Mouse (Mus musculus) heart, postnatal 0 days (tissue): ENCODE measurements around the gene Cited2. TPM values are rescaled to one million over a fixed set of nuclear protein-coding genes. Genes with fewer than 3 reads are reported as not detected.
A peak's percentile ranks its signal among the peaks of the same experiment; 100 is the strongest.

ENCODE experiments used
- ATAC-seq: fragments of 200-750 bp; cut with Nextera tagmentation; 2 replicates; pipeline ENCODE4 v1.8.0; 2017; ENCODE audit warnings: low read depth, moderate number of reproducible peaks, moderate library complexity; ENCODE audit not compliant: insufficient read depth
- DNase-seq: peaks from one replicate; pipeline ENCODE4 v3.0.0-alpha.2; 2016; ENCODE audit warnings: low spot score
- H3K27ac ChIP-seq: fragments of 300-500 bp; sonication (generic); 2 replicates; pipeline ENCODE4 v1.5.1; 2014; ENCODE audit warnings: low read depth, mild to moderate bottlenecking
- H3K27me3 ChIP-seq: fragments of 300-500 bp; sonication (generic); 2 replicates; pipeline ENCODE4 v1.6.1; 2014; ENCODE audit warnings: low read length, mixed read lengths; ENCODE audit not compliant: control insufficient read depth, insufficient read depth
- H3K36me3 ChIP-seq: fragments of 300-500 bp; sonication (generic); replicated peaks from 2 replicates; pipeline ENCODE4 v1.6.1; 2014; ENCODE audit warnings: low read length, mixed read lengths; ENCODE audit not compliant: control insufficient read depth, insufficient read depth
- H3K4me1 ChIP-seq: fragments of 300-500 bp; sonication (generic); 2 replicates; pipeline ENCODE4 v1.6.1; 2014; ENCODE audit warnings: antibody characterized with exemption; ENCODE audit not compliant: control insufficient read depth, insufficient read depth
- H3K4me2 ChIP-seq: fragments of 300-500 bp; sonication (generic); 2 replicates; pipeline ENCODE4 v1.6.1; 2014; ENCODE audit warnings: low read depth, mild to moderate bottlenecking, low read length, moderate library complexity
- H3K4me3 ChIP-seq: fragments of 300-500 bp; sonication (generic); 2 replicates; pipeline ENCODE4 v1.5.1; 2014; ENCODE audit warnings: low read depth, low read length
- H3K9ac ChIP-seq: fragments of 300-500 bp; sonication (generic); replicated peaks from 2 replicates; pipeline ENCODE4 v1.6.1; 2014; ENCODE audit warnings: low read depth, low read length, mixed read lengths
- H3K9me3 ChIP-seq: fragments of 300-500 bp; sonication (generic); replicated peaks from 2 replicates; pipeline ENCODE4 v1.6.1; 2016; ENCODE audit warnings: low read length; ENCODE audit not compliant: control insufficient read depth
- CTCF ChIP-seq: IDR thresholded peaks from 2 replicates; pipeline ENCODE4 v1.5.1; 2016; ENCODE audit warnings: antibody characterized with exemption, control low read depth, low read depth
- EP300 ChIP-seq: IDR thresholded peaks from 2 replicates; pipeline ENCODE4 v1.6.1; 2016; ENCODE audit warnings: antibody characterized with exemption, low read depth
- WGBS: fragments of 180-500 bp; shearing (Covaris S2); extraction: QIAGEN DNeasy Blood & Tissue Kit; methylation state at CpG from one replicate; pipeline ENCODE4 v1.1.7; 2014; 5-methylcytosine and 5-hydroxymethylcytosine counted together
- polyA plus RNA-seq: library from polyadenylated mRNA; unstranded; fragments of >200 nt; fragmentation: Nextera tagmentation; extraction: Ambion mirVana; gene quantifications from 2 replicates; pipeline ENCODE4 v1.2.1, GENCODE M21; 2015
- total RNA-seq: library from RNA; depleted of rRNA; stranded (reverse); fragments of >200 nt; gene quantifications from 2 replicates; pipeline ENCODE4 v1.2.3, GENCODE M21; 2014; ENCODE audit warnings: low replicate concordance

Cited2 gene
- total and polyA plus RNA-seq, 2 experiments from 2014 or later, result 15.8 to 57.6 TPM

GRCm38 (mm10) chr10:17727926-17728279 is 4.9 kb downstream of the Cited2 start:
- TF ChIP-seq CTCF (peak; percentile 59), EP300 (no peak)
- Histone ChIP-seq H3K9me3 (no peaks in the 10 kb centered on the region), H3K9ac (no peak overlapping the region), H3K27ac (peak overlapping the region; percentile 80), H3K36me3 (no peaks in the 10 kb centered on the region), H3K4me1 (peaks cover 21% of the 10 kb centered on the region), H3K4me2 (peak overlapping the region; percentile 49), H3K4me3 (no peak overlapping the region), H3K27me3 (no peaks in the 10 kb centered on the region)
- ATAC-seq, result no peak
- peak; percentile 87 for DNase-seq
- WGBS, result 13% methylated on average over 5 of the region's 5 CpGs

DNA sequence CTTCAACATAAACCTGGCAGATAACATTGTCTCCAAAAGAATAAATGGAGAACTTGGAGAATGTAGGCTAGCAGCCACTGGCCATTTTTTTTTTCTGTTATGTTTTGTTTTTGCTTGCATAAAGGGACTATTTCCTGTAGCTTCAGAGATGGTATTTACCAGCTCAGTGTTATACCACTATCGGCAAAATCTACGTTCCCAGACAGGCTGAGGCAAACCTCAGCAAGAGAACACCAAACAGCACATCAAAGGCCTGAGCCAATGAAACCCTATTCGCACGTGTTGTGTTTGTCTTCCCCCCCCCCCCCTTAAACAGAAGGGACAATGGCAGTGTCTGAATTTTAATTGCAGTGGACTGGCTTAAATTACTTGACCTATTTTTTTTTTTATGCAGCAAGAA is 5.7 kb downstream of the Cited2 start:
- Histone ChIP-seq H3K4me1 (peaks cover 21% of the 10 kb centered on the region), H3K36me3 (no peaks in the 10 kb centered on the region), H3K9me3 (no peaks in the 10 kb centered on the region), H3K4me2 (no peak overlapping the region), H3K4me3 (no peak overlapping the region), H3K9ac (no peak overlapping the region), H3K27me3 (no peaks in the 10 kb centered on the region), H3K27ac (no peak overlapping the region)
- ATAC-seq, result no peak
- DNase-seq, result no peak
- WGBS, result 49% methylated on average over 4 of the region's 4 CpGs
- TF ChIP-seq EP300 (no peak), CTCF (no peak)

DNA sequence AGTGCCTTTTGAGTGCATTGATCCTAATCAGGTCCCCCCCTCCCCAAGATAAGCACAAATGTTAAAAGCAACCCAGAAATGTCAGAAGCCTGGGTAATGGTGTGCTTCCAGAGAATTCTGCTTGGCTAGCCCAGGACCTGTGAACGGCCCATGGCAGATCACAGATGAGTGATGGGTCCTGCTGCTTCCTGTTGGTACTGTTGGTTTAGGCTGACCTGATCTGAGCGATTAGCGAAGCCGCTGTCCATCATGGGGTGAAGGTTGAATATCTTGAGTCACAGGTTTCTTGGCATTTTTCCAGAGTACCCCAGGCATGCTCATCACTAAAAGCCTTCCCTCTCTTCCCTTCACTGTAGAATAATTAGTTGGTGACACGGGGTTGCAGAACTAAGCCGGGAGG is 6.5 kb downstream of the Cited2 start:
- no peak for TF ChIP-seq EP300
- no peak for TF ChIP-seq CTCF
- Histone ChIP-seq H3K4me3 (no peak overlapping the region), H3K4me2 (no peak overlapping the region), H3K27me3 (no peaks in the 10 kb centered on the region), H3K9ac (no peak overlapping the region), H3K36me3 (no peaks in the 10 kb centered on the region), H3K4me1 (peaks cover 21% of the 10 kb centered on the region), H3K27ac (no peak overlapping the region), H3K9me3 (no peaks in the 10 kb centered on the region)
- 59% methylated on average over 6 of the region's 6 CpGs for WGBS
- DNase-seq (no peak), ATAC-seq (no peak)

DNA sequence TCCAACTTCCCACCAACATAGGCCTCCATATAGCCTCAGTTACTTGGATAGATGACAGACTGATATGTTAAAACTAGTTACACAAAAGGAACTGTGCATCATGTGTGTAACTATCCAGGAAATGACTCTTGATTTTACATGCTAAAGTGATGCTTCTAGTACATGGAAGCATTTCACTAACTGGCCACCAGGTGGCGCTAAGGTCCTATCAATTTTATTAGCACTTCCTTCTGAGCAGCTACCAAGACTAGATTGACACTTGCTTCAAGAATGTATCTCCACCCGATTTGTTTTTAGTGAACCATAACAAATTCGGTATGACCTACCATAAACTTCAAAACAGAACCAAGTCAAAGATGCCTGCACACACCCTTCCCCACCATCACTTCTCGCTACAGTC is 10.0 kb downstream of the Cited2 start:
- no peaks in the 10 kb centered on the region for H3K9me3 ChIP-seq
- no peaks in the 10 kb centered on the region for H3K36me3 ChIP-seq
- no peak overlapping the region for H3K4me3 ChIP-seq
- H3K4me1 ChIP-seq, result no peaks in the 10 kb centered on the region
- WGBS, result 20% methylated on average over 4 of the region's 4 CpGs
- H3K4me2 ChIP-seq, result no peak overlapping the region
- no peak overlapping the region for H3K9ac ChIP-seq
- TF ChIP-seq EP300 (no peak), CTCF (peak; percentile 92)
- H3K27ac ChIP-seq, result no peak overlapping the region
- no peak; the same call in 1 of the 2 replicates for ATAC-seq
- H3K27me3 ChIP-seq, result no peaks in the 10 kb centered on the region
- DNase-seq, result peak; percentile 83

DNA sequence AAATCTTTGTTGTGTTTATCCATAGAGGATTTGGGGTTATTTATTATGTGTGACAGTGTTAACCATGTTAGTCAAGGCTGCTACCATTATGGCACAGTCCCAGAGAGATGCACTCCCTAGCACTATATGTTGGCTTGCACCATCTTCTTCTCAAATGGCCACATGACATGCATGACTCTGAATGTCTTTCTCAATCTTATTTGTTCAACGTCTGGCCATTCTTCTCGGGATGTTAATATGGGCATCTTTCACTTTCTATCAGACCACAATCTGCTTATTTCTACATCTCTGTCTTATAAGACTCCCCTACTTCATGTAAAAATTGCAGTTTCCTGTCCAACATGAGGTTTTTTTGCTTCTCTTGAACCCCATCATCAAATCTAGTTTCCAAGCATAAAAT is 19.6 kb downstream of the Cited2 start:
- 91% methylated on average over 2 of the region's 2 CpGs for WGBS

GRCm38 (mm10) chr10:17752478-17752877 is 29.5 kb downstream of the Cited2 start:
- 80% methylated on average over 5 of the region's 5 CpGs for WGBS
- Histone ChIP-seq H3K9ac (no peak overlapping the region), H3K27me3 (no peaks in the 10 kb centered on the region), H3K4me1 (no peaks in the 10 kb centered on the region), H3K9me3 (no peaks in the 10 kb centered on the region), H3K36me3 (no peaks in the 10 kb centered on the region), H3K4me3 (no peak overlapping the region), H3K27ac (no peak overlapping the region), H3K4me2 (no peak overlapping the region)
- DNase-seq (no peak), ATAC-seq (no peak)
- no peak for TF ChIP-seq CTCF
- TF ChIP-seq EP300, result no peak

More for the DNA sequence above, 19.6 kb downstream of the Cited2 start:
- Histone ChIP-seq H3K36me3 (no peaks in the 10 kb centered on the region), H3K9ac (no peak overlapping the region), H3K27me3 (no peaks in the 10 kb centered on the region), H3K9me3 (no peaks in the 10 kb centered on the region), H3K27ac (no peak overlapping the region), H3K4me2 (no peak overlapping the region), H3K4me3 (no peak overlapping the region), H3K4me1 (no peaks in the 10 kb centered on the region)
- ATAC-seq (no peak), DNase-seq (no peak)
- TF ChIP-seq EP300 (no peak), CTCF (no peak)
